Mouse (Mus musculus) kidney, adult 8-10 months (tissue): ENCODE results near the gene Dcaf12l2.

Experiments used
- DNase-seq, 2 experiments: peaks; one replicate each; pipeline ENCODE4 v3.0.0; 2022

Gene Dcaf12l2

GRCm38 (mm10) chrX:44367646-44368521 lies at the start of gene Dcaf12l2:
TSS of gene Dcaf12l2 (minus strand) at chrX:44368342.
- DNase-seq, result peak in 1 of 2 experiments; percentile 1

DNA sequence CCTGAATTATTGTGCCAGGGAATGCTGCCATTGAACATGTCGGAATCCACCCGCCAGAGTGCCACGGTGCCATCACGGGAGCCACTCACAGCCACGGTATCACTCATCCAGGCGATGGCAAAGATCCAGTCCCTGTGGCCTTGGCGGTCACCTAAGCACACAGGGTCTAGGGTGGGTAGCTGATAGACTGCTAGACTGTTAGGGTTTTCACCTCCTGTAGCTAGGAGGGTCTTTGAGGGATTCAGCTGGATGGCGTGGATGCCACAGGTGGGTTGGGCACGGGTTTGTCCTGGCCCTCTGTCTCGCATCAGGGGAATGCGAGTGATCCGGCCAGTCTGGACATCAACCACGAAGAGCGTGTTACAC lies 879 bp downstream of the Dcaf12l2 start:
- no peak for DNase-seq
